Mouse (Mus musculus) CH12.LX (cell line): ENCODE data around the gene Nos1.

Experiments
- BHLHE40 ChIP-seq: IDR thresholded peaks from 2 replicates; pipeline ENCODE4 v1.6.1; 2011; ENCODE audit warnings: mild to moderate bottlenecking, low read depth, low read length, improper control_type of control experiment
- CHD2 ChIP-seq: IDR thresholded peaks from 2 replicates; pipeline ENCODE4 v1.6.1; 2011; ENCODE audit warnings: low read length, improper control_type of control experiment
- CTCF ChIP-seq, 2 experiments: IDR thresholded peaks in 1 of 2; conservative IDR thresholded peaks in 1 of 2; 2 replicates each; pipeline ENCODE4 v1.5.1; 2011 to 2012; ENCODE audit warnings: low read depth in 2 of 2, low read length in 2 of 2, improper control_type of control experiment in 1 of 2, inconsistent platforms in 1 of 2, mild to moderate bottlenecking in 1 of 2, moderate library complexity in 1 of 2
- E2F4 ChIP-seq: IDR thresholded peaks from 2 replicates; pipeline ENCODE4 v1.6.1; 2011; ENCODE audit warnings: low read depth, low read length, improper control_type of control experiment; ENCODE audit not compliant: insufficient replicate concordance
- ELF1 ChIP-seq: IDR thresholded peaks from 2 replicates; pipeline ENCODE4 v1.6.1; 2014; ENCODE audit warnings: low read depth, mild to moderate bottlenecking, inconsistent platforms, low read length, improper control_type of control experiment
- EP300 ChIP-seq: IDR thresholded peaks from 2 replicates; pipeline ENCODE4 v1.6.1; 2011; ENCODE audit warnings: low read length, improper control_type of control experiment
- JUND ChIP-seq: conservative IDR thresholded peaks from 2 replicates; pipeline ENCODE4 v1.6.1; 2011; ENCODE audit warnings: low read depth, low read length, improper control_type of control experiment
- MAFK ChIP-seq: IDR thresholded peaks from 2 replicates; pipeline ENCODE4 v1.6.1; 2011; ENCODE audit warnings: low read length, improper control_type of control experiment; ENCODE audit not compliant: insufficient replicate concordance
- MEF2A ChIP-seq: IDR thresholded peaks from 2 replicates; pipeline ENCODE4 v1.6.1; 2014; ENCODE audit warnings: low read depth, mild to moderate bottlenecking, inconsistent platforms, low read length, improper control_type of control experiment, borderline replicate concordance
- POLR2A ChIP-seq: IDR thresholded peaks from 2 replicates; pipeline ENCODE4 v1.6.1; 2011; ENCODE audit warnings: low read depth, mild to moderate bottlenecking, improper control_type of control experiment, low read length
- TCF12 ChIP-seq: IDR thresholded peaks from 2 replicates; pipeline ENCODE4 v1.6.1; 2014; ENCODE audit warnings: low read depth, mild to moderate bottlenecking, inconsistent platforms, low read length, improper control_type of control experiment

DNA sequence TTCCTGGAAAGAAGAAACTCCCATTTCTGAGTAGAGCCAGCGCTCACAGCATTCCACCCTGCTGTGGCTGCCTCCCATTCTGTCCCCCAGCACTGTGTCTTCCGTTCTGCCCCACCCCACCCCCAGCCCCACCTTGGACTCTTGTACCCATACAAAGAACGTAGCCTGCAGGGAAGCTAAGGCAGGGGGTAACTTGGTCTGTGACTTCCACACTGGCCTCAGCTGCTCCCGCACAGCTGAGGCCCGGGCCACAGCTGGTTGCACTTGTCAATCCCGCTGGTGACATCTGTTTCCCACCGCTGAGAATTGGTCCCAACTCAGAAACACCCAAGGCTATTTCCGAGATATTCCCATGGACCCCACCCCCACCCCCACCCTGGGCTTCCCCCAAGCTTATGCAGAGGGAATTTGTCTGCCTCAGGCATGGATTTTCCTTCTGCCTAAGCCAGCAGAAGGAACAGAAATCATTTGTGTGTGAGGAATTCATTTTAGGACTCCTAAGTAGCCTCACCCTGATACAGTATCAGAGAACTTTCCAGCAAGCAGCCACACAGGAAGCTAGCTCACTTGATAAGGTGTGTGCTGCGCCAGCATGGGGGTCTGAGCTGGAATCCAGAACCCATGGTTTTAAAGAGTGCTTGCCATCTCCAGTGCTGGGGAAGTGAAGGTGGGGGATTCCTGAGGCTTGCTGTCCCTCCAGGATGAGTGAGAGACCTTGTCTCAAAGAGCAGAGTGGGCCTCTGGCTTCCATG lies 117.4 kb downstream of the Nos1 start:
- TF ChIP-seq MEF2A (no peak), CTCF (conservative IDR thresholded peaks at IDR 0.05 in 1 of 2, IDR thresholded peaks at IDR 0.05 in 1 of 2; ENCODE audit: low read depth in 2 of 2, low read length in 2 of 2) (no peak), CHD2 (no peak), MAFK (no peak), POLR2A (no peak), E2F4 (no peak), TCF12 (no peak), JUND (no peak), EP300 (no peak), ELF1 (no peak), BHLHE40 (no peak)
